Mouse (Mus musculus): ENCODE measurements around the gene Pip4k2c. TPM values are rescaled to one million over a fixed set of nuclear protein-coding genes. Genes with fewer than 3 reads are reported as not detected.

Pip4k2c gene
- total RNA-seq (2022), result 100 to 1,000 TPM; 104 to 112 (median 106) TPM

DNA sequence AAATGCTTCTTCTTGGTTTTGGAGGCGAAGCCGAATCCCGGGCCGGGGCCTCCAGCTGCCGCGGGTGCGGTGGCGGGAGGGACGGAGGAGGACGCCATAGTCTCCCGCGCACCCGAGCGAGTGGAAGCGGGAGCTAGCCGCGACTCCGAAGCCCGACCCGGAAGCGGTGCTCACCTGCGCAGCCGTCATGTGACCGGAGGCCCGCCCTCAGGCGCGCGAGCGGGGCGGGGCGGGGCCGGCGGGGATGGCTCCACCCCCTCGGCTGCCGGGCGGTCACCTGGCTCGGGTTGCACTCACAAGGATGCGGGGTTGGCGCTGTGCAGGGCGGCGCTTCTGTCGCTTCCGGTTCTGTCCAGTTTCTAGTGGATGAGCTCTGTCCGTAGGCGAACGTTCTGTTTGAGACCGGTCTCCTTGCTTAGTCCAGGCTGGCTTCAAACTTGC is at the start of gene Pip4k2c:
TSS of gene Pip4k2c (minus strand) at position 172 of the 441 bp plus-strand sequence.
- peak; percentile 80 to 93 for DNase-seq (ENCODE audit: low spot score in 2 of 2)

DNA sequence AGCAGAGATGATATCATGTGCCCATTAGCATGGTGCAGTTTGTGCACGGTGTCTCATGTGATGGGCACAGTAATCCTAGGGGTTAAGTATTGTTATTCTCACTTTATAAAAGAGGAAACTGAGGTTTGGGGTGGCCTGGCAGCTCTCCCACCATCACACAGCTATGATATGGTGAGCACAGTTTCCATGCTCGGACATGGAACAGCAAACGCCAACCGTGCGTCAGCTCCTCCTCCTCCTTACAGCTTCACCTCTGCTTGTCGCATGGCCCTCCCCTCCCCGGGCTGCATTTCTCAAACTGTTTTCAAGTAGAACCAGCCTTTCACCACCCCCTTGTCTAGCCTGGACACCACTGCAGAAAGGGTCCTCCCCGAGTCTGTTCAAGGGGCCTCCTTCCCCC is 47.1 kb upstream of the Pip4k2c start:
- DNase-seq (ENCODE audit: low spot score in 2 of 2), result no peak

DNA sequence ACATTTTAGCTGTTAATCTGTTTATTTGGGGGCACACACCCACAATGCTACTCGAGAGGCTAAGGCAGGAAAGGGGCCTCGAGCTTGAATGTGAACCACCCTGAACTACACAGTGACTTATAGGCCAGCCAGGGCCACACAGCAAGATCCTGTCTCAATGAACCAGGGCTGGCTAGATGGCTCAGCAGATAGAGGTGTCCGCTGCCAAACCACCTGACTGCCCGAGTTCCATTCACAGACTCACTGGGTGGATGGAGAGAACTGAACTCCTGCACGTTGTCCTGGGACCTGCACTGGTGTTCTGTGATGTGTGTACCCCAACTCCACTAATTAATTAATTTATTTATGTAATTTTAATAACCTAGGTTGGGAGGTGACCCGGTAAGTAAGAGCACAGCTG is 46.4 kb upstream of the Pip4k2c start:
- no peak for DNase-seq (ENCODE audit: low spot score in 2 of 2)

DNA sequence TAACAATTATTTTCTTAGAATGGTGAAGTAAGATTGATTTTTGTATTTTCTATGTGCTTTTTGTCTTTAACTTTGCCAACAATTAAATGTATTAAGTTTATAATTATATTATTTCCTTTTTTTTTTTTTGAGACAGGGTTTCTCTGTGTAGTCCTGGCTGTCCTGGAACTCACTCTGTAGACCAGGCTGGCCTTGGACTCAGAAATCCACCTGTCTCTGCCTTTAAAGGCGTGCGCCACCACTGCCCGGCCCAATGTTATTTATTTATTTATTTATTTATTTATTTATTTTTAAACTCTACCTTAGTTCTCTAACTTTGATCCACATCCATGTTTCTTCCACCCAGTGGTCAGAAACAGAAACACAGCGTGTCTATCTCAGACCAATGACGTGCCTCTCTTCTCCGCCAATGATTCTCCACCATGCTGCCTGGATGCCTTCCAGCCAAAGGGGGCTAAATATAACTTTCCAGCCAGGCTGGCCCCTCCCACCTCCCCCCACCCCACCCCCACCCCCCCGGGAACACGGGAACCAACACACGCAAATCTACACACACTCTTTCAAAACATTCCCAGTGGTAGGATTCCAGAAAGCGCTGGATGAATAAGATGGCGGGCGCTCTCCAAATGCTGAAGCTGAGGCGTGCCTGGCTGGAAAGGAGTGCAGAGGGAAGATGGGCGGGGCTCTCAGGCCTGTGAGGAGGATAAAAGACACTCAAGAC is 44.4 kb upstream of the Pip4k2c start:
- DNase-seq (ENCODE audit: low spot score in 2 of 2), result no peak

DNA sequence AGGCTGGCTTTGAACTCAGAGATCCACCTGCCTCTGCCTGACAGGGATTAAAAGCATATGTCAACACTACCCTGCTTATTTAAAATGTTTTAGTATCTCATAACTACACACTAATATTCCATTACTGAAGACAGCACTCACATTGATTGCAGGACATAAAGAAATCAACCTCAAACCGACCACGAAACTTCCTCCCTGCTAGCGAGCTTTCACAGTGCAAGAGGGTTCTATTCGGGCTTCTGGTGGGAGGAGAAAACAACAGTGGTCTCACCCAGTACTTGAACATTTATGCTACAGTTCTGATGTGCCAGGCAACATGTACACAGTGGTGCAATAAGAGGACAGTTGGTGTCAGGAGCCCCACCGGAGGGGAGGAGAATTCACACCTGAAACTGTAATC is 39.4 kb upstream of the Pip4k2c start:
- DNase-seq (ENCODE audit: low spot score in 2 of 2), result no peak

DNA sequence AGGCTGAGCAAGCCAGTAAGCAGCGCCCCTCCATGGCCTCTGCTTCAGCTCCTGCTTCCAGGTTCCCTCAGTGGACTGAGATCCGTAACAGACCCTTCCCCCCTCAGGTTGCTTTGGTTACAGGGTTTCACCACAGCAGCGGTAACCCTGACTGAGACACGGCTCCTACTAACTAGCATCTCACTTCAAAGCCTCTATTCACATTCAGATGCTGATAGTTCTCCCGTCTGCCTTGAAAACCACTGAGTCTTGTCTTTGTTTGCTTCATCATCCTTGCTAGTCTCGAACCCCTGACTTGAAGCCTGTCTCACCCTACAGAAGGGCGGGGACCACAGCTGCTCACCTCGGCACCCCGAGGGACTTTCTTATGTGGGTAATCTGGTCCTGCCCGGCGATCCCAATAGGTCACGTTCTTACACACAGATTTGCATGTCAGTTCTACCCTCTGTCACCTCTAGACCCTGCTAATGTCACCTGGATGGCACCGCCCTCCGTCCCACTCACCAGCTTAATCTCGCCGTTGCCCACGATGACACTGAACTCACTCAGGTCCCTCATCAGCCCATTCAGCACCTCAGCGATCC is 26.9 kb upstream of the Pip4k2c start:
- DNase-seq (ENCODE audit: low spot score in 2 of 2), result no peak

DNA sequence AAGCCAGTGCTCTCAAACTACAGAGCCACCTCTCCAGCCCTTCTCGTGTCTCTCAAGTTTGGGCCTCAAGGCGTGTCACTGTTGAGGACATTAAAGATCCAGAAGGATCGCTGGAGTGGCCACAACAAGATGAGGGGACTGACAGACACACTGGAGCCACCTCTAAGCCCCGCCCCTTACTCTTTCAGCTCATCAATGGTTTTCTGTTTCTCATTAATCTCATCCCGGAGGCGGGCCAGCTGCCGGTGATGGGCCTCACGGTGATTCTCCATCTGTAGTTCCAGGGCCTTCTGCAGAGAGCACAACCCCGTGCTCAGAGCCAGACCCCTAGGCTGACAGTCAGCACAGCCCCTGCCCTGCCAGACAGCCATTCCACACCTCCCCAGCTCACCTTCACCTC is 25.2 kb upstream of the Pip4k2c start:
- no peak for DNase-seq (ENCODE audit: low spot score in 2 of 2)

DNA sequence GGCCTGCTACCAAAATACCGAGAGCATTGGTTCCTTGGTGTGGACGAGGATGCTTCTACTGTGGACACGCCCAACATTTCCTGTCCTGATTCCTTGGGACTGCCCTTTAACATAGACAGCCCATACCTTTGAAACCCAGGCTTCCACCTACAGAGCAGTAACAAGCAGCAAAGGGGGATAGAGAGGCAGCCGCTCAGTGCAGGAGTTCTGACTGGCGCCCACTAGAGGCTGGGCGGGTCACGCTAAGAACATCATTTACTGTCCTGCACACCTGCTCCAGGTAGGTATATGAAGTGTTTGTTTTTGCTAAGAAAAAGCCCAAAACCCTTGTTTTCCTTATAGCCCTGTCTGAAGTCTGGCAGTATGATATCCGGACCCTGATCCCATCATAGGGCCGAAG is 21.8 kb upstream of the Pip4k2c start:
- DNase-seq (ENCODE audit: low spot score in 2 of 2), result no peak

DNA sequence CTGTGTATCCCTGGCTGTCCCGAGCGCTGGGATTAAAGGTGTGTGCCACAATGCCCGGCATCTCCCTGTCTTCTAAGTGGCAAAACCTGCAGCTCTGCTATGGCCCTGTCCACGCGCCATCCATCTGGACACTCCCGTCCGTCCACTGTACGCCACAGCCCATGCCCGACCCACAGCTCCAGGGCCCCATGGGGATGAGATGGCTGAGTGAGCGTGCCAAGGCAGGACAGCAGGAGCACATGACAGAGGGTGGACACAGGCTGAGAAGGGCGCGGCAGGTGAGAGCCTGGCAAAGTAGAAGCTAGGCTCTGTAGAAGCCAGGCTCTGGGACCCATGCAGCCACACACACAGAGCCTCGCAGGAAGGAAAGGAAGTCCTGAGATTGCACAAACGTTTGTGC is 20.4 kb upstream of the Pip4k2c start:
- DNase-seq (ENCODE audit: low spot score in 2 of 2), result no peak

DNA sequence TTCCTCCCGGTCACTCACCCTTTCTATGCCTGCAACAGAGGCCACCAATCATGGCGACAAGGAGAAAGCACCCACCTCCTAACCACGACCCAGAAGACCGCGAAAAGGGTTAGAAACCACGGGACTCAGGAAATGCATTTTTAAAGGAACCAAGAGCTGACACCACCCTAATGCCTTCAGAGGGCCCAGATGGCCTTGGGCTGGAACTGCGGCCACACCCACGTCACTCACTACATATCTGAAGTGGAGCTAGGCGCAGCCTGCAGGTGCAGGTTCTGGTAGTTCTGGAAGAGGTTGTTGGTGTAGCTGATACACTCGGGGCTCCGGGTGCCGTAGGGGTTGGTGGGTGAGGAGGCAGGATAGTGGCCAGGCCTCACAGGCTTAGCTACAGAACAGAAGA is 19.3 kb upstream of the Pip4k2c start:
- no peak for DNase-seq (ENCODE audit: low spot score in 2 of 2)

DNA sequence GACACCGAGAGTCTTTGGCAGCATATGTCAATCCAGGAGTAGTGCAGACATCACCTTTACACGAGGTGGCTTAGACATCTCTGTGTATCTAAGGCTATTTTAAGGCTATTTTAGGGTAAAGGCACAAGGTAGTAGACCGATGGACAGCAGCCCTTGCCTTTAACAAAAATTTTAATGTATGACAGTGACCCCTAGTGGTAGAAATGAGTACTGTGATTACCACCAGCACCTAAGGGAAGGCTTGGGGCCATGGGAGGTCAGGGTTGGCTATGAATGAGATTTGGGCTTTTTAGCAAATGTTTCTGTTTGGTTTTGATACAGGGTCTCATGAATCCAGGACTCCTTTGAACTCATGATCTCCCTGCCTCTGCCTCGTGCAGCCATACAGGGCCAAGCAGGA is 17.5 kb upstream of the Pip4k2c start:
- no peak for DNase-seq (ENCODE audit: low spot score in 2 of 2)

DNA sequence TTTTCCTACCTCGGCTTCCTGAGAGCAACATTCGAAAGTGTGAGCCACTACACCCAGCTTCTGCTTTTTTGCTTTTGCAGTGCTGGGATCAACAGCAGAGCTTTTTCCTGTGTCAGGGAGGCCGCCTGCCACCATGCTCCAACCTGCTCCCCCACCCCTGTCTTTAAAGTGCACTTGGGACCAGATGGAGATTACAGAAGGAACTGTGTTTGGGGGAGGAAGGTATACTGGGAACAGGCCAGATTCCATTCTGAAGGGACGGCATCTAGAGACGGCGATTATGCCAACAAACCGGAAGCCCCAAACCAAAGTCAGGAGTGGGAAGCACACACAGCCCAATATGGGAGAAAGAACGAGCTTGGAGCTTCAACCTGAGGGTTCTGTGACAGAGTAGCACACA is 15.8 kb upstream of the Pip4k2c start:
- DNase-seq (ENCODE audit: low spot score in 2 of 2), result no peak

DNA sequence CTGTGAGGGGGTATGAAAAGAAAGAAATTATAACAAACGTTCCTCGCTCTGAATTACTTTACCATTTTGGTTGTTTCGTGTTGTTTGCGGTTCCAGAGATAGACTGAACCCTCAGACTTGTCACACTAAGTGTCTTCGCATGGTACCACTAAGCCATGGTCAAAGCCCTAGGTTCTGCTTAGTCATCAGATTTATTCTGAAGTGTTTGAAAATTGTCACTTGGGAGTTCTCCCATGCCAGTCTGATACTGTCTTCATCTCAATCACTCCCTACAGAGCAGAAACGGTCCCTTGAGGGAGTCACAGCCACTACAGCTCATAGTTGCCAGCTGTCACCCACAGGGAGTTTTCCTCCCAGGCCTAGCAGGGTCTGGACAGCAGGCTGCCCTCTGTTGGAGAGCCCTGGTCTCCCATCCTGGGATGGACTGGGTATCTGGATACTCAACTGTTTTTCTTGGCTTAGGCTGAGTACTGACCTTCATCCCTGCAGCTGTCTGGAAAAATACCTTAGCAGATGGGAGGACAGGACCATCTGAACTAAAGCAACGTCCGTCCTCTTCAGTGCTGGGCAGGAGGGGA is 15.0 kb upstream of the Pip4k2c start:
- DNase-seq (ENCODE audit: low spot score in 2 of 2), result no peak

DNA sequence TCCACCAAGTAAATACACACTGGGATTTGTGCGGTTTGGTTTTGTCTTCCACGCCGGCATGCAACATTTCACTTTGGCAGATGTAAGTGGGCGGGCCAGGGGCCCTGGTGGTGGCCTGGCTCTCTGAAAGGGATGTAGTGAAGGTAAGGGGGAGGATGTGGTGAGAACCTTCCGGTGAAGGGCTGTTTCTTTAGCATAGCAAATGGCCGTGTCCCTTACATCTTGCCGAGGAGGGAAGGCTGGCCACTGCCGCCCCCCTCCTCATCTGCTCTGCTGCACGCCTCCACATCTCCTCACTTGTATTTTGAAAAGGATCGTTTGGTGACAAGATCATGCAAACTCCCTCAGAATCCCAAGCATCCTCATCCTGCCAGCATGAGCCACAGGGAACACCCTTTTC is 14.3 kb upstream of the Pip4k2c start:
- DNase-seq (ENCODE audit: low spot score in 2 of 2), result peak in 1 of 2 experiments; percentile 74

DNA sequence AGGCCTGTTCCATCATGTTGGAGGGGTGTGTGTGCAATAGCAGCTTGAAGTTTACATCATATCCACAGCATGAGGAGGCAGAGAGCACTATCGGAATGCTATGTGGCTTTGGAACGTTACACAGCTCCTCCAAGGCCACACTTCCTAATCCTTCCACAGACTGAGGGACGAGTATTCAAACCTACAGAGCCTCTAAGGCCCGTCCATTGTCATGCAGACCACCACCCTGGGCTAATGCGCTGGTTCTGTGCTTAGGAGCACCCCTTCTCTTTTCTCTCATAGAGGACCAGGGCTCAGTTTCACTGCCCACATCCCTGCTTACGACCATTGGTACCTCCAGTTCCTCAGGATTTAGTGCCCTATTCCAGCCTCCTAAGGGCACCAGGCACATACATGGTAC is 13.8 kb upstream of the Pip4k2c start:
- DNase-seq (ENCODE audit: low spot score in 2 of 2), result no peak

DNA sequence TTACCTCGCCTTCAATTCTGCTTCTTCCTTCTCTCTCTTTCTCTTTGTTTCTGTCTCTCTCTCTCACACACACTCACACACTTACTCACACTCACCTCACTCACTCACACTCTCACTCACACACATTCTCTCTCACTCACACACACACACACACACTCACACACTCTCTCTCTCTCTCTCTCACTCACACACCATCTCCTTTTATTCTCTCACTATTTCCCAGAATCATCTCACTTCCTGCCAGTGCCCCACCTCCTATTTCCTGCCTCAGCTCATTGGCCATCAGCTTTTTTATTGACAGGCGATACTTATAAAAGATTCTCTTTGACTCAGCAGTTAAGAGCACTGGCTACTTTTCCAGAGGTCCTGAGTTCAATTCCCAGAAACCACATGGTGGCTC is 7.0 kb upstream of the Pip4k2c start:
- DNase-seq (ENCODE audit: low spot score in 2 of 2), result no peak

DNA sequence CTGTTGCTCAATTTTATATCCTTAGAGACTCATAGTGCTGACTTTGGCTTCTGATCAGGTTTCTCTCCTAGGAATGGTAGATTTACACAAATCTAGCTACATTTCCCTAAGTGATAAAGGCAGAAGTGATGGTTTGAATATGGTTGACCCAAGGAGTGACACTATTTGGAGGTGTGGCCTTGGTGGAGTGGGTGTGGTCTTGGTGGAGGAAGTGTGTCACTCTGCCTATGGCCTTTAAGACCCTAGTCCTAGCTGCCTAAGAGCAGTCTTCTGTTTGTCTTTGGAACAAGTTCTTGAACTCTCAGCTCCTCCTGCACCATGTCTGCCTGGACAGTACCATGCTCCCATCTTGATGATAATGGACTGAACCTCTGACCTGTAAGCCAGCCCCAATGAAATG is 5.8 kb upstream of the Pip4k2c start:
- DNase-seq (ENCODE audit: low spot score in 2 of 2), result no peak

DNA sequence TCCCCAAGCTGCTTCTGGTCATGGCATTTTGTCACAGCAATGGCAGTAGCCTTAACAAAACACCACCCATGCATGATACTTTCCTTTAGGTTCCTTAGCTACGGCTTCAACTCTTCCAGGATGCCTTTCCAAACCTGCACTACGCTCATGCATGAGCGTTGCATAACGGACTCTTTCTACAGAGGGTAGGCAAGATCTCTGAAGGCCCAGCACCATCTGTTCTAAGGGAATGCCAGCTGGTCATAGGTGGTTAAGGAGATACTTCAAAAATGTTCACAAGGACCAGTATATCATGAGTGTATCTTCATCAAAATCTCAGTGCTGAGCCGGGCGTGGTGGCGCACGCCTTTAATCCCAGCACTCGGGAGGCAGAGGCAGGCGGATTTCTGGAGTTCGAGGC is 5.1 kb upstream of the Pip4k2c start:
- no peak for DNase-seq (ENCODE audit: low spot score in 2 of 2)

DNA sequence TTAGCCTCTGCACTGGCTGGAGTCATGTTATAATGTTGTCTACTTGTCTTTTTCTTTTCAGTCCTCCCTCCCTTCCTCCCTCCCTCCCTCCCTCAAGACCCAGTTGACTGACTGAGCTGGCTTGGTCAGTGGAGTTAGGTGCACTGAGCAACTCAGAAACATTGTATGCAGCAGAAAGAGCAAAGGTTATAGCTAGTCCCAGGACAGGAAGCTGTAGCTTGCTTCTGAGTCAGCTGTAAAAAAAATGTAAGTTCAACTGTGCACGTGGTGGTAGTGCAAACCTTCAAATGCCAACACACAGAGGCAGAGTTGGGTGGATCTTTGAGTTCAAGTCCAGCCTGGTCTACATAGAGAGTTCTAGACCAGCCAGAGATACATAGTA is 3.0 kb upstream of the Pip4k2c start:
- DNase-seq (ENCODE audit: low spot score in 2 of 2), result no peak

DNA sequence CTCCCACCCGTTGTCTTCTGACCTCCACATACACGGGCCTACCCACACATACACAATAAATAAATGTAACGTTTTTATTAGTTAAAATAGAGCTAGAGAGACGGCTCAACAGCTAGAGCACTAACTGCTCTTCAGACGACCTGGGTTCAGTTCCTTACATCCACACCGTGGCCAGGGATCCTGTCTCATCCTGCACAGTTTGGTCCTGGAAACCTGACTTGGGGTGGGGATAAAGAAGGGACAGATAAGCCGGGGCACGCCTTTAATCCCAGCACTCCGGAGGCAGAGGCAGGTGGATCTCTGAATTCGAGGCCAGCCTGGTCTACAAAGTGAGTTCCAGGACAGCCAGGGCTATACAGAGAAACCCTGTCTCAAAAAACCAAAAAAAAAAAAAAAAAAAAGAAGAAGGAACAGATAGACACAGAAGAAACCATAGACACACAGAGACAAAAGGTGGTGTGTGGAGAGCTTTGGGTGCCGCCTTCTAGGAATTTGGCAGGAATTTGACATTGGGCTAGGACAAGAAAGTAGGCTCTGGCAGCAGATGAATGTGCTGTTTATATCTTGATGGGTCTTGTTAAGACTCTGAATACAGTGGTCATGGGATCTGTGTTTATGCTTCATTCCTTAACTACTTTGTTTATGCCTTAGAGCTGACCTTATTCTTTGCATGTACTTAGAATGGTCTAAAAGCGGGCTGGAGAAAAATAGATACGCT is 2.5 kb upstream of the Pip4k2c start:
- no peak for DNase-seq (ENCODE audit: low spot score in 2 of 2)

DNA sequence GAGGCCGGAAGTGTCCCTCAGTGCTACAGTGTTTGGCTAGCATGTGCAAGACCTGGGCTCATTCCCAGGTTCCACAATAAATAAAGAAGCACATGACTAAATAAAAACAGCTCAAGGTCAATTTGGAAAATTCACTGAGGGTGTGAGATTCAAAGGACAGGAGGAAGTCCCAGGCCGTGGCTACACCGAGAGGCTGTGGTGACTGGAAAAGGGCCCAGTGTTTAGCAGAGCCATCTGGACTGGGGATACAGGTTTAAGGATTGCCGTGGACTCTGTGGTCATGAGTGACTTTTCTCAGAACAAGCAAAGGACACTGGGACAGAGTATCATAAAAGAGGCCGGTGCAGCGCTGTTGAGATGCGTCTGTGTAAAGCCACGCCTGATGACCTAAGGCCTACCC is 1.9 kb upstream of the Pip4k2c start:
- no peak for DNase-seq (ENCODE audit: low spot score in 2 of 2)

DNA sequence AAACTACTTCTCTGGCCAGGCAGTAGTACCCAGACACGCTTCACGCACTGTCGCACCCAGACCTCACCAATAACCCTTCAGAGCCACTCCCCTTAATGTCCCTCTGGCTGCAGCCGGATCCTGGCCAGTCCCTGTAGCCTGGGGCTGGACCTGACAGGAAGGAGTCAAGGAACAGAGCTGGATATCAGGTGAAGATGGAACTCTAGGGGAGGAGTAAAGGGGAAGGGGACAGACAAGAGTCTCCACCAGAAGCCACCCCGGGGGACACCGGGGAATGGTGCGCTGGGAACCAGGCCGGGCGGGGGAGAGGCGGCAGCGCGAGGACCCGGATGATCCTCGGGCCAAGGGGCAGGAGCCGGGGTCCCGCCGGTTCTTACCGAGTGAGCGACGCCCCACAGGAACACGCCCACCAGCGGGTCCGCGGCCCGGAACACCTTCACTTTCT is 402 bp downstream of the Pip4k2c start:
- DNase-seq (ENCODE audit: low spot score in 2 of 2), result no peak

Data from left cerebral cortex, adult 8-10 months (tissue).